Mouse (Mus musculus) v-Abl transformed pro-B cells (cell line): ENCODE results near the gene Chp1.
"Not testable (repeated sequence)": the region's sequence is repeated elsewhere in the genome, so short reads cannot be mapped to it uniquely, and the experiment has no call there.

Experiments
- in situ Hi-C, 2 experiments: fragments of 400-800 bp; cut with MboI; formaldehyde crosslinking; loops; one replicate each; pipeline ENCODE4 v1.15.1; 2025; ENCODE audit not compliant: unreplicated experiment in 2 of 2

The Chp1 gene

DNA sequence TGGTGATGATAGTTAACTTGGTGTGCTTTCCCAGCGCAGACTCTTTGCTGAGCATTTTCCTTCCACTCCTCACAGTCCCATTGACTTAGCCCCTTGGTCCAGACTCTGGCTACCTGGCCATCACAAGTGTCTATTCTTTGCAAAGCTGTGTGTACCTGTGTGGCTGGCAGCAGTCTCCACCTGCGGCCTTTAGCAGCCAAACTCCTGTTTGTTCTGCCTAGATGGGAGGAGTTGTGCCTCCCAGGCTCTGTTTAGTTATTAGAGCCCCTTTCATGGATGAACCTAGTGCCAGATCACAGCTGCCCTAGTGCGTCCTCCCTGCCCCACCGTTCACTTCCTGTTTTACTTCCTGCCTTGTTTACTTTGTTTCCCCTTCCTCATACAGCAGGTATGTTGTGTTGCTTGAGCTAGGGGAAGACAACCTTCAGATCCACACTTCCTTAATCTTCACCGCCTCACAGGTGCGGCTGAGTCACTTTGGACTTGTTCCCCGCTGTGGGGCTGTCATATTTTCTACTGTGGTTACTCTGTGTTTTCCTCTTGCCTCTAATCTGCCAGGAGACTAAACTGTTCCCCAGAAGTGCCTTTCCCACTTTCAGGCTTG lies 11.3 kb downstream of the Chp1 start:
- in situ Hi-C loops, result no loop called here

DNA sequence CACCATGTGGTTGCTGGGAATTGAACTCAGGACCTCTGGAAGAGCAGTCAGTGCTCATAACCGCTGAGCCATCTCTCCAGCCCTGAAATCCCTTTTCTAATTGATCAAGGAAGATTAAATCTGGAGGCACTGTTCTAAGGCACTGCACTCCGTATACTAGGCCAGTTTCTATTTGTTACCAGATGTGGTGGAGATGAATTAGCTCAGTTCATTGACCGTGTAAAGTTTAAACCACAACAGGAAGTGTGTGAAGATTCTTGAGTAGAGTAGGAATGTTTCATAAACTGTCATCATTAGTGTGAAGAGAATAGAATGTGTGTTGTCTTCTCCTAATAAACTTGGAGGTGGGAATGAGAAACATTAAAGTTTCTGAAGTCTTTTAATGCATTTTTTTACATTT lies 14.3 kb downstream of the Chp1 start:
- in situ Hi-C loops, result no loop called here

DNA sequence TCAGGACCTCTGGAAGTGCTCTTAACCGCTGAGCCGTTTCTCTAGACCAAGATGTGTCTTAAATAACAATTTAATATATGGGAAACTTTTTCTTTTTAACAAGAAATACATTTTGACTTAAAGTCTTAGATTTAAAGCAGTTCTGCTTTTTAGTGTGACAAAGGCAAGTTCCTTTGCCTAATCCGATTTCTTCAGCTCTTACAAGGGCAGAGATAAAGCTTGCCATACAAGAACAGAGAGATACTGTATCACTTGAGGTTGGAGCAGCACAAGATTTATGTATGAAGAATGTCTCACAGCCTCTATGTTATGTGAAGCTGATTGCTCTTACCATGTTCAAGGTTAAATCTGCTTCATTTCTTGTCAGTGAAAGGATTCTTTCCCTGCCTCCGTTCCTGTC lies 17.8 kb downstream of the Chp1 start:
- in situ Hi-C loops, result no loop called here

DNA sequence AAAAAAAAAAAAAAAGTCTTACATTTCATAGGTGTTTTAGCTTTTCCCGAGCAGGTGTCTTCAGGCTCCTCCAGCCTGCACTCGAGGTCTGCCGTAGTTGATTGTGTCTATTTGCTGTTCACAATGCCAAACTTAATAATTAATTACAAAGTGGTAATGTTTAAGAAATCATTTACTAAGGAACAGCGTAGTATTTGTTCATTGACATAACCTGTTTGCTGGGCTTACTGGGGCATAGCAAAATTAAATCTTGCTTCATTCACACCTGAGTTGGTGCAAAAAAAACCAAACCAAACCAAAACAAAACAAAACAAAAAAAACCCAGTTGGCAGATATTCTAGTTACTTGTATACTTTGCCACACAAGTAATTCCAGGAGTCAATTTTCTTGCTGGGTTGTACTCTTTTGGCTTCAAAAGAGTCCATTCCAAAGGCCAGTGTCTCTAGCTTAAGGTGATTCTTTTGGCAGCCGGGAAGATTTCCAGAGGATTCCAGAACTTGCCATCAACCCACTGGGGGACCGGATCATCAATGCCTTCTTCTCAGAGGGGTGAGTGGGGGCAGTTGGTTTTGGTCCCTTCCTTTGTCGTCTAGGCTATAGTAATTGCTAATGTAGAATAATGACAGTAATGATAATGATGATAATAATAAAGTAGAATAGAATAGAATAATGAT lies 18.8 kb downstream of the Chp1 start:
- in situ Hi-C loops, result no loop called here

- in situ Hi-C loops, result no loop called here
Measured at GRCm38 (mm10) chr2:119572471-119572870, 25.0 kb downstream of the Chp1 start.

DNA sequence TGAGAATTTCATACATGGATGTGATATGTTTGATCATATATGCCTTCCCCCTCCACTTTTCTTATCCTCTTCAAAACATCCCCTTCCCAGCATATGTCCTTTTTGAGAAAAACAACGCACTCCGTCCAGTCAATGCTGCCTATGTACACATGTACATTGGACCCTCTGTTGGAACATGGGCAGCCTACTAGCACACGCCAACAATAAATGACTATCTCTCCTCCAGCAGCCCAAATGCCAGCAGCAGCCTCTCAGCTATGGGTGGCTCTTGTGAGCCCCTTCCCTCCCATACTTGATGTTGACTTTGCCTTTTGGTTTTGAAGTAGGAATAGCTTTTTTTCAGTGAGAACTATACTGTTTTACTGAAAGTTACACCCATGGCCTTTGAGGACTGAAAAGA lies 34.1 kb downstream of the Chp1 start:
- in situ Hi-C loops, result loop anchor here (5.0 to 10.0 kb wide), 3 partner anchors 34 to 127 kb away; partner anchors contain the start of genes Chp1 (in 1 of the 2) and Exd1 (in 1 of the 2)

- in situ Hi-C loops, result loop anchor here (5.0 to 10.0 kb wide), 3 partner anchors 36 to 129 kb away; partner anchors contain the start of genes Chp1 (in 1 of the 2) and Exd1 (in 1 of the 2)
Measured at GRCm38 (mm10) chr2:119583439-119583838, 35.9 kb downstream of the Chp1 start.

- in situ Hi-C loops, result loop anchor here (5.0 to 10.0 kb wide), 3 partner anchors 37 to 129 kb away; partner anchors contain the start of genes Chp1 (in 1 of the 2) and Exd1 (in 1 of the 2)
Measured at GRCm38 (mm10) chr2:119584282-119584681, 36.8 kb downstream of the Chp1 start.

DNA sequence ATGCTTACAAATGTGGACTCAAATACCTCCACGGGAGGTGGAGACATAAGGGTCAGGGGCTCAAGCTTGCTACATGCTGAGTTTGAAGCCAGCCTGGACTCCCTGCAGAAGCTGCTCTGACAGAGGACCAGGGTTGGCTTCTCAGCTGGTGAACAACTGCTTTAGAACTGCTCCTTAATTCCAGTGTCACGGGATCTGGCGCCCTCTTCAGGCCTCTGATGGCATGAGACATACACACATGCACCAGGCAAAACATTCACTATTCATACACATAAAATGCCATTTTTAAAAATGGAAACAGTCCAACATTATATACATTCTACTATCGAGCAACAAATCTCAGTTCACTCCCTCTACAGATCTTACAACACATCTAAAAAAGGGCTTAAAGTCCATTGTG lies 39.9 kb downstream of the Chp1 start:
- in situ Hi-C loops, result loop anchor here in 1 of 2 experiments (10.0 kb wide), 1 partner anchor 133 kb away; no protein-coding TSS in a partner anchor

DNA sequence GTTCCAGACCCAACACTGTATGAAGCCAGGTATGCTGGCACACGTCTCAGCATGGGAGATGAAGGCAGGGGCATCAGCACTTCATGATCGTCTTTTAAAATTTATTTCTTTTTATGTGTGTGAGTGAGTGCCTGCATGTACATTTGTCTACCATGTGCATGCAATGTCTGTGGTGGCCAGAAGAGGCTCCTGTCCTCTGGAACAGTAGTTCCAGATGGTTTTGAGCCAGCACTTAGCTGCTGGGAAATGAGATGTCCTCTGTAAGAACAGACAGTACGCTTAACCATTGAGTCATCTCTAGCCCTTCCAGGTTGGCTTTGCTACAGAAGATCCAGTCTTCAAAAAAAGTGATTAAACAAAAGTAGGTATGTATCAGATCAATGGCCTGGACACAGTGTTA lies 43.8 kb downstream of the Chp1 start:
- in situ Hi-C loops, result no loop called here

- in situ Hi-C loops, result no loop called here
Measured at GRCm38 (mm10) chr2:119593765-119594112, 46.2 kb downstream of the Chp1 start.

- in situ Hi-C loops, result no loop called here
Measured at GRCm38 (mm10) chr2:119594113-119594981, 46.9 kb downstream of the Chp1 start.

GRCm38 (mm10) chr2:119595308-119595707 lies 47.8 kb downstream of the Chp1 start:
- in situ Hi-C loops, result no loop called here

- in situ Hi-C loops, result no loop called here
Measured at GRCm38 (mm10) chr2:119596781-119597330, 49.4 kb downstream of the Chp1 start.

DNA sequence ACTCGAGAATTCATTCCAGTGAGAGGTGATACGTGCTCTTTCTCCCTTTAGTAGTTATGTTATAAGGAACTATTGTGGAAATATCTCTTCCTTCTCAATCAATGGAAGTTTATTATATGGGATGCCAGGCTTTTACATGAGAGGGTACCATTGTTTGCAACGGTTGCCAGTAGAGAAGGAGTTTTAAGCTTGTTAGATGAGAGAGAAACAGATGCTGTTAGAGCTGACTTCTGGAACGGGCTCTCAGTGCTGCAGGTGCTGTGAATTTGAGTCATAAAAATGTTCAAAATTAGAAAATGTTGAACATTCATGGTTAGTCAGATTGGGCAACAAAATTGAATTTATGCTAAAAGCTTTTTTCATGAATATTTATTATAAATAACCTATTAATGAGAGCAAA lies 53.5 kb downstream of the Chp1 start:
- in situ Hi-C loops, result no loop called here

GRCm38 (mm10) chr2:119601575-119601974 lies 54.1 kb downstream of the Chp1 start:
- in situ Hi-C loops, result not testable (repeated sequence)

- in situ Hi-C loops, result no loop called here
Measured at GRCm38 (mm10) chr2:119602488-119602887, 55.0 kb downstream of the Chp1 start.

DNA sequence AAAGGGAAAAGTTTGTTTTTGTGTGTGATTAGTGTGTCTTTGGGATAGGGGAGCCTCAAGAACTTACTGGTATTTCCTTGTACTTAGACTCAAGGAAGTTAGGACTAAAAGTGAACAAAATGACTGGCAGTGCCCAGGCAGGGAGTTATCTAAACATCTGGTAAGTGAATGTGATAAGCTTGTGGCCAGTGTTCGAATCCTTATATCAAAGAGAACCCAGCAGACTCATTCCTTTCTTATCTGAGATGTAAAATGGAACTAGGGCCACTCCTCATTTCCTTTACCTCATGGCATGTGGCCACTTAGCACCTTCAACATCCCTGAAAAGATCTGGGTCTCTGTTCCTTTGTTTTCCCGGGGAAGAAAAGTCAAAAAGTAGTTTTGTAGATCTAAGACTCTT lies 56.4 kb downstream of the Chp1 start:
- in situ Hi-C loops, result no loop called here

DNA sequence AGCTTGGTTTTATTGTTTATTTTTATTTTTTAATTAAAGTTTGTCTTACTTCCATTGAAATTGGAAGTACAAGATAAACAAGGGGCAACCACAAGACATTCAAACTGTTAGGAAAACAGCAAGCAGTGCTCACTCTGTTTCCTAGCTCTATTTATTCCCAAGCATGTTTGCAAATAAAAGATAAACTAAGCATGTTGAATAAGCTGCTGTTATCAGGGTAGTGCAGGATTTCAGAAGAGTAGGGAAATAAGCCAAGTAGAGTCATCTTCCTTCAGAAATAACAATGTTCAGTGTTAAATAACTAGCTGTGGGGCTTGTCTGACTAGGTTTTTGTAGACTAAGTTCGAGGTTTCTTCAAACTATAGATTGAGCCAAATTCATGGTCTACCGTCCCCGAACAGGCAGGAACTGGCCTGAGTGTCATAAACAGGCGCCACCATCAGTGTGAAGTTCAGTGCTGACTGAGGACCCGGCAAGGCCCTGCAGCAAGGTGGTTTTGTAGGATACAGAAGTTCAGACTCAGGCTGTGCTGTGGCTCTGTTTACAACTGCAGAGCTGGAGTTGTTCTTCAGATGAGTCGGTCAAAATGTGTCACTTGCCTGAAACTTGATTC lies 58.0 kb downstream of the Chp1 start:
- in situ Hi-C loops, result no loop called here

DNA sequence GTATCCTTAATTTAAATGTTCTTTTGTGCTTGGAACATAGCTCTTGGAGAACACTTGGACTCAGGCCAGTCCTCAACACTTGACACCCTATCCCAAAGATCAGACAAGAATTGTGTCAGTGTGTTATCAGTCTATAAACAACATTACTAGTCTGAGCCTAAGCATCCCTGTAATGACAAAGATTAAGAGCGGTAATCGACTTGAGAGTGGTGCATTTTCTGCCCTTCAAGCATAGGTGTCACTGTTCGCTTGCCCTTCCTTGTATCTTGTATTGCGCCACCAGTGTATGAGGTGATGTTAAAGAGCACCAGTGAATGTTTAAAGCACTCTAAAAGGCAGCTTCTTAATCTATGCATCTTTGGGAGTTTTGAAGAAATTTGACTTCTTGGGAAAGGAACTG lies 59.5 kb downstream of the Chp1 start:
- in situ Hi-C loops, result no loop called here

- in situ Hi-C loops, result no loop called here
Measured at GRCm38 (mm10) chr2:119617841-119618198, 70.3 kb downstream of the Chp1 start.
